Mouse (Mus musculus) C2C12 (cell line): ENCODE results near the gene Dhrs2.

Source experiments
- CEBPB ChIP-seq: IDR thresholded peaks from one replicate; pipeline ENCODE4 v1.6.1; 2011; ENCODE audit warnings: low read depth, mild to moderate bottlenecking, control low read depth, moderate library complexity
- CTCF ChIP-seq: IDR thresholded peaks from one replicate; pipeline ENCODE4 v1.5.1; 2011; ENCODE audit not compliant: control insufficient read depth, insufficient read depth, insufficient read length
- FOSL1 ChIP-seq: IDR thresholded peaks from one replicate; pipeline ENCODE4 v1.8.0; 2011; ENCODE audit warnings: mild to moderate bottlenecking, low read length; ENCODE audit not compliant: poor library complexity, insufficient read depth, severe bottlenecking
- MAX ChIP-seq: IDR thresholded peaks from one replicate; pipeline ENCODE4 v1.6.1; 2011; ENCODE audit warnings: mild to moderate bottlenecking, control low read depth
- MYOD1 ChIP-seq: IDR thresholded peaks from one replicate; pipeline ENCODE4 v1.6.1; 2011; ENCODE audit warnings: low read depth; ENCODE audit not compliant: control insufficient read depth, insufficient read length
- USF1 ChIP-seq: IDR thresholded peaks from one replicate; pipeline ENCODE4 v1.6.1; 2011; ENCODE audit warnings: low read depth, mild to moderate bottlenecking, control low read depth, moderate library complexity

DNA sequence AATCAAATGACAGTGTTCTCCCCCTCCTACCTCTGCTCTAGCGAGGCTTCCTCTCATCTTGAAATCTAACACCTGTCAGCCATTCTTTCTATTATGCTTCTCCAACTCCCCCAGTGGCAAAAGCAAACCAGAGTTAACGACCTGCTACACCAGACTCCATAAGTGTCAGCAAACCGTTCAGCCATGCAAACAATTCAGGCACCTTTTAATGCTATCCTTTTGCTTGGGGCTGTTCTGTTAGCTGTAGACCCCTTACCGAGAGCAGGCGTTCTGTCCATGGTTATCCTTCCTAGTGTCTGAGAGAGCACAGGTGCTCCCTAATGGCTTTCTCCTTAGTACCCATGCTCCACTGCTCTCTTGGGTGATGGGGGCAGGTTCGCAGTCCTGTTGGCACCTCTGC is 25.4 kb downstream of the Dhrs2 start:
- TF ChIP-seq CTCF (no peak), MAX (no peak), CEBPB (no peak), USF1 (no peak), MYOD1 (no peak), FOSL1 (no peak)
